Mouse (Mus musculus) erythroblast, embryonic 14.5 days (primary cell): ENCODE results near the gene Npepps.

Experiments
- GATA1 ChIP-seq: IDR thresholded peaks from 2 replicates; pipeline ENCODE4 v1.6.1; 2012; ENCODE audit warnings: low read length, inconsistent platforms, mixed read lengths
- TAL1 ChIP-seq: IDR thresholded peaks from 3 replicates; pipeline ENCODE4 v1.6.1; 2012; ENCODE audit warnings: low read length, inconsistent platforms, mixed read lengths

- TF ChIP-seq TAL1, result no peak
- no peak for TF ChIP-seq GATA1
These were observed at the start of gene Npepps for GRCm38 (mm10) chr11:97280216-97280861.
